Mouse (Mus musculus) Patski (cell line): ENCODE data around the gene Ndufa3. TPM values are rescaled to one million over a fixed set of nuclear protein-coding genes. Genes with fewer than 3 reads are reported as not detected.

ENCODE experiments used
- ATAC-seq: fragments of 100-300 bp; one replicate; pipeline ENCODE4 v1.8.0; 2021
- CTCF ChIA-PET: fragments of 350-600 bp; sonication (Branson Sonifier 250); formaldehyde crosslinking; loops from one replicate; lab custom pipeline; 2022; ENCODE audit warnings: inconsistent platforms; lab: Charles Lee
- POLR2A ChIA-PET: fragments of 350-600 bp; sonication (Branson Sonifier 250); formaldehyde crosslinking; loops from one replicate; lab custom pipeline; 2022; ENCODE audit warnings: antibody characterized with exemption, inconsistent platforms; lab: Charles Lee
- DNase-seq: peaks from one replicate; pipeline ENCODE4 v3.0.0-alpha.2; 2011; ENCODE audit warnings: low read depth, low spot score
- H3K27me3 ChIP-seq: fragments of 371-371 bp; one replicate; pipeline ENCODE4 v1.5.1; 2021
- CTCF ChIP-seq: fragments of 100-300 bp; IDR thresholded peaks from one replicate; pipeline ENCODE4 v1.5.1; 2021
- in situ Hi-C: fragments of 300-500 bp; cut with MboI; formaldehyde crosslinking; loops from 3 replicates; pipeline ENCODE4 v1.11.1; 2018; ENCODE audit warnings: low pct_unique_long_range_greater_than_20kb, mixed read lengths
- polyA plus RNA-seq: library from polyadenylated mRNA; unstranded; gene quantifications from one replicate; pipeline ENCODE4 v1.2.3, GENCODE M21; 2021

The Ndufa3 gene
- polyA plus RNA-seq, 1 experiment from 2014 or later, result 328 TPM

DNA sequence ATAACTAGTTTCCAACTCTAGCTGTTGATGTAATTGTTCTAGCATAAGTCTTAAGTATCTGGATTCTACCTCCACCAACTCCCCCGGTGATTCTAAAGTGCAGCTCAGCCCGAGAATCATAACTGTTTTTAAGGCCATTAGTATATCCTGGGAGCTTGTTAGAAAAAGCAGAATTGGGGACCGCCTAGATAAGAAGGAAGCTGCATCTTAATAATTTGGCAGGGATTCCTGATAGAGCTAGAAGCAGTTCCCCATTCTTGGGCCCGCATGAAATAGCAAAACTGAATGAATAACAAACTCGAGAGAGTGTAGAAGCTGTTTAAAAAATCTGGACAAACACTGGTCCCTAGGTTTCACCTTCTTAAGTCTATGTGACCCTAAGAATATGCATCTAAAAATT is 26.2 kb downstream of the Ndufa3 start:
- ChIA-PET CTCF (interaction anchor here (1.2 to 3.5 kb wide), 2 partner anchors 10 to 22 kb away, joined by 3 to 15 read pairs; partner anchors contain the start of gene Leng1), POLR2A (interaction anchor here (1.4 to 1.5 kb wide), 2 partner anchors 8 to 13 kb away, joined by 4 read pairs; partner anchors contain the start of genes Prpf31 and Tfpt)
- in situ Hi-C loops, result no loop called here
- DNase-seq, result no peak
- no peak for TF ChIP-seq CTCF
- ATAC-seq, result no peak
- no peaks in the 10 kb centered on the region for H3K27me3 ChIP-seq

DNA sequence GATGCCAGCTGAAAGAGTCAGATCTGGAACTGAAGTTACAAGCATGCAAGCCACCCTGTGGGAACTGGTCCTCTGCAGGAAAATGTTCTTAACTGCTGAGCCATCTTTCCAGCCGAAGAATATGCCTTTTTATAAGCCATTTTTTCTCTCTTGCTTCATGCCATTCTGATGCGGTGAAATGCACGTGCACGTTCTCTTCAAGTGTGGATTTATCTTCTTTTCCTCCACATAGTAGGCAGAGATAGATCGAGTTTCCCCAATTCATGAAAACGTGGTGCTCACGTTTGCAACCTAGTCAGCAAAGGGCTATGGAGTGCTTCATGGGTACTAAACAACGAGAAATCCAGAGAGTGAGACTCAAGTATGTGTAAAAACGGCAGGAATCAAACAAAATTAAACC is 26.7 kb downstream of the Ndufa3 start:
- TF ChIP-seq CTCF, result no peak
- POLR2A ChIA-PET, result interaction anchor here (1.4 to 1.9 kb wide), 3 partner anchors 9 to 20 kb away, joined by 4 to 10 read pairs (median 4); partner anchors contain the start of genes Prpf31 and Tfpt
- ATAC-seq, result no peak
- H3K27me3 ChIP-seq, result no peaks in the 10 kb centered on the region
- DNase-seq, result no peak
- in situ Hi-C loops, result no loop called here
- CTCF ChIA-PET, result interaction anchor here (1.2 to 3.5 kb wide), 3 partner anchors 10 to 22 kb away, joined by 3 to 15 read pairs (median 5); partner anchors contain the start of gene Leng1

DNA sequence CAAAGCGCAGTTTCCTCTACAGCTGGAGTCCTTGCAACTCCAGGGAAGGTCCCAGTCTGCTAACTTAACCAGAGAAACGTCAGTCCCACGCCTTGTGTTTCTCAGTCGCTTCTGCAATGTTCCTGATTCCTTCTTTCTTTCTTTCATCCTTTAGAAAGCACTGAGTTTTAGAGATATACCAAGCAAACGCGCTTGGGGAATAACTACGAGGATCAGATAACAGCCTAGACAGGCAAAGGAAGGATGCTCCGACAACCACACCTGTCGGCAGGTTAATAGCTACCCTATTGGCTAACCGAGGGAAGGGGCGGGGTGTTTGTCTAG is 27.1 kb downstream of the Ndufa3 start:
- ATAC-seq, result no peak
- DNase-seq, result no peak
- CTCF ChIA-PET, result interaction anchor here (0.8 to 3.5 kb wide), 3 partner anchors 11 to 21 kb away, joined by 3 to 15 read pairs (median 5); no protein-coding TSS in a partner anchor
- POLR2A ChIA-PET, result interaction anchor here (1.5 to 1.9 kb wide), 2 partner anchors 14 to 19 kb away, joined by 7 to 10 read pairs; no protein-coding TSS in a partner anchor
- in situ Hi-C loops, result no loop called here
- no peak for TF ChIP-seq CTCF
- no peaks in the 10 kb centered on the region for H3K27me3 ChIP-seq

DNA sequence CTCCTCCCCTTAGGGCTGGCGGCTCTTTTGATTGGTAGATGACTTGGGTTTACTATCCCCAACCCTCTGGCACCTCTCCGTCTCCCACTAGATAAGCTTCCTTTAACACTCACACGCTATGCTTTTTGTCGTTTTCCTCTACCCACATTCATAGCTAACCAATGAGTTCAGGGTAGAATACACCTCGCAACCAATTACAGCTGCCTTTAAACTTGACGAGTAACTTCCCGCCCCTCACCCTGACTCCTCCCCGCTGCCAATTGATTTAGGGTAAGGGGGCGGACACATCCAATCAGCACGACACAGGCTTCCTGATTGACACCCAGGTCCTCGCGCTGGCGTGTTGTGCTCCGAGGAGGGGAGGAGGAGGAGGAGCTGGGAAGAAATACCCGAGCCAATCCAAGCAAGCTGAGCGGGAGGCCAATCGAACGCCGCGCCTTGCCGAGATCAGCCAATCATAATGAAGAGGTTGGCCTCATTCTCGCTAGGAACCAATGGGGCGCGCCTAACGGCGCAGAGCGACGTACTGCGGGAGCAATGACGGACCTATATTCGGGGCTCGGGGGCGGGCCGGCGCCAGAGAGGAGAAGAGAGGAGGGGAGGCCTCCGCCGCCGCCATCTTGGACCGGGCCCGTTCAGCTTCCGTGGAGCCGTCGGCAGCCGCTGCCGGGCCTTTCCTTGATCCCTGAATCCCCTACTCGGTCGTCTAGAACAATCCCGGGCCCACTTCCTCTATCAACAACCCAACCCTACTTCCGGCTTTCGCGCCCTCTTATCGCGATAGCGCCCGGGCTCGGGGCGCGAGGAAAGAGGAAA is 27.7 kb downstream of the Ndufa3 start, which contains the start of gene Cnot3:
Cnot3 (plus strand) TSS at position 597 of the 816 bp plus-strand sequence.
- ChIA-PET CTCF (interaction anchor here (0.8 to 3.5 kb wide), 6 partner anchors 11 to 43 kb away, joined by 3 to 15 read pairs (median 4); partner anchors contain the start of gene Ndufa3), POLR2A (interaction anchor here (0.7 to 2.0 kb wide), 11 partner anchors 8 to 197 kb away, joined by 3 to 10 read pairs (median 5); partner anchors contain the start of genes Mboat7 and Tsen34)
- no peaks in the 10 kb centered on the region for H3K27me3 ChIP-seq
- in situ Hi-C loops, result no loop called here
- peak; percentile 98 for ATAC-seq
- peak; percentile 98 for DNase-seq
- no peak for TF ChIP-seq CTCF

DNA sequence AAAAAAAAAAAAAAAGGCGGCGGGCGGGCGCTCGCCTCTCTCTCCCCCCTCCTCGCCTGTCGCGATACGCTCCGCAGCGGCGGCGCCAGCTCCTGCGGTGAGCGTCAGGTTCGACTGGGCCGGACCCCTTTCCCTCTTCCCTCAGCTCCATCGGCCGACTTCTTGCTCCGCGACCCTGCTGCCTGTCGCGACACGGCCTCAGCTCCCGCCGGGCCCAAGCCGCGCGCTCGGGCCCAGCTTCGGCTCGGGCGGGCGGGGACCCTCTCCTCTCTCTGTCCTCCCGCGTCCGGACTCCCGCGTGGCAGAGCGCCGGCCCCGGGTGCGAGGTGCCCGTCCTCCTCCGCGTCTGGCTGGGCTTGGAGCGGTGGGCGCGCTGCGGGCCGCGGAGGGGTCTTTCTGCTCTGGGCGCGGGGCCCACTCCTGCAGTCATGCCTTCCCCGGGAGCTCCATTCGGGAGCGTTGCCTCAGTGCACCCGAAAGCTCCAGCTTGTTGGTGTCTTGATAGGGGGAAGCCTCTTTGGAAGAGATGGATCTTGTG is 28.4 kb downstream of the Ndufa3 start:
- ChIA-PET POLR2A (interaction anchor here (0.6 to 2.0 kb wide), 13 partner anchors 9 to 197 kb away, joined by 3 to 10 read pairs (median 4); partner anchors contain the start of genes Mboat7 and Tsen34), CTCF (interaction anchor here (0.8 to 3.5 kb wide), 5 partner anchors 12 to 44 kb away, joined by 3 to 15 read pairs (median 4); partner anchors contain the start of gene Ndufa3)
- TF ChIP-seq CTCF, result no peak
- no peaks in the 10 kb centered on the region for H3K27me3 ChIP-seq
- peak; percentile 13 for ATAC-seq
- in situ Hi-C loops, result no loop called here
- no peak for DNase-seq

DNA sequence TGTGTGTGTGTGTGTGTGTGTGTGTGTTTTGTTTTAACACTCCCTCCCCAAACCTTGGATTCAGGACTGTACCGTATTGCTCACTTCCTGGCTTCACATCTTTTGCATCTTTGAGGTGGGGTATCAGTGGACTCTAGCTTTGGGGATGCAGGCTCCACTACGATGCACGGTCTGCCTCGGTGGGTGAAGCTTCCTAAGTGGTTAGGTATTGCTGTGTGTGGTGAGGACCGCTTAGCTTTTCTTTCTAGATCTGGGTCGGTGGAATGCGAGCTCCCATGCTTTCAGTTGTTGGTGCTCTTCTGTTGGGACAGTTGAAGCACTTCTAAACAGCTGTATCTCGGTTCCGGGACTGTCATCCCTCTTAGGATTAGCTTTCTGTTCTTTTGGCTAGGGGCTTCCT is 29.0 kb downstream of the Ndufa3 start:
- DNase-seq (no peak), ATAC-seq (no peak)
- CTCF ChIA-PET, result interaction anchor here (0.8 to 1.2 kb wide), 2 partner anchors 17 to 30 kb away, joined by 3 to 4 read pairs; partner anchors contain the start of gene Ndufa3
- no peaks in the 10 kb centered on the region for H3K27me3 ChIP-seq
- POLR2A ChIA-PET, result interaction anchor here (0.6 to 2.0 kb wide), 4 partner anchors 9 to 49 kb away, joined by 3 to 6 read pairs (median 4); partner anchors contain the start of genes Mboat7 and Tsen34
- no peak for TF ChIP-seq CTCF
- in situ Hi-C loops, result no loop called here

DNA sequence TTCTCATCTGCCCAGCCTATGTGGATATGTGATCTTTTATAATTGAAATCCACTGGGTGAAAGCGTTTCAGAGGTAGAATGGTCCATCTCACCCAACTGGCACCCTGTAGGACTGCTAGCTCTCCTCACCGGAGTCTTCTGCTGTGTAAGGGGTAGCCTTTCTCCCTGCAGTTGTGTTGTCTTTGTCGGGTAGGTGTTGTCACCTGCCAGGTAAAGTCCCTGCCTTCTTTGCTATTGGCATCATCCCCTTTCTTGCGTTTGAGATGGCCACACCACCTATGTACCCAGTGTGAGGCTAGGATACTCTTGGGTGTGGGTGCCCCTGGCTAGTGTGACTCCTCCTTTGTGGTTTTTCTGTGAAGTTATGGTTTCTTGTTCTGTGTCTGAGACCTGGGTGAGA is 29.5 kb downstream of the Ndufa3 start:
- in situ Hi-C loops, result no loop called here
- no peak for TF ChIP-seq CTCF
- no peak for ATAC-seq
- ChIA-PET POLR2A (interaction anchor here (0.9 to 2.0 kb wide), 3 partner anchors 9 to 47 kb away, joined by 4 to 6 read pairs (median 5); partner anchors contain the start of genes Mboat7 and Tsen34), CTCF (no interaction called here)
- no peak for DNase-seq
- no peaks in the 10 kb centered on the region for H3K27me3 ChIP-seq

DNA sequence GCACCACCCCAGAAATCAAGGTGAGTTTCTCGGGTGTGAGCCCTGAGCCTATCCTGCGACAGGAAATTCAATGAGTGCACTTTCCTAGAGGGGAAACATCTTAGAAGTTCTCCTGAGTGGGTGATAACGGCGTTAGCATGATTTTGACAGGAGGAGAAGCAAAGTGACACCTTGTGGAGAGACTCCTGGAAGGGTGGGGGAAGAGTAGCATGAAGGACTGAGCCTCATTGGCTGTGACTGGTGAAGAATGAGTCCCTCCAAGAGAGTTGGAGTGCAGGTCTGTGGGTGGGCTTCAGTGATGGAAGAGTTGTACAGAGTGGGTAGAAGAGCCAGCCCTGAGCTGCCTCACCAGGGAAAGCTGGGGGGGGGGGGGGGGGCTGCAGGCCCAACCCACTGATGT is 39.8 kb downstream of the Ndufa3 start:
- in situ Hi-C loops, result no loop called here
- ATAC-seq, result no peak
- no peak for TF ChIP-seq CTCF
- H3K27me3 ChIP-seq, result no peaks in the 10 kb centered on the region
- POLR2A ChIA-PET, result no interaction called here
- DNase-seq, result no peak
- CTCF ChIA-PET, result interaction anchor here (2.2 kb wide), 1 partner anchor 18 kb away, joined by 6 read pairs; no protein-coding TSS in a partner anchor

DNA sequence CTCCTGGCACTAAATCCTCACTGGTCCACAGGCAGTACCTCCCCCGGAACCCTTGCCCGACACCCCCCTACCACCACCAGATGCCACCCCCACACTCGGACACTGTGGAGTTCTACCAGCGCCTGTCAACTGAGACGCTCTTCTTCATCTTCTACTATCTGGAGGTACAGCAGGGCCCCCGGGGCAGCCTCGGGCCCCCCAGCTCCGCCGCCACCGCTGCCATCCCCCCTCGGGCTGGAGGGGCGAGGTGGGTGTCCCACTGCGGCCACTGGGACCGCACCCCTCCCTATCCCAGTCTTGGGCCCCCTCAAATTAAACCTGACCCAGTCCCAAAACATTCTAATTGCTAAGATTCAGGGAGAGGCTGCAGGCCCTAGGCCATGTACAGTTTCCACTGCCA is 41.4 kb downstream of the Ndufa3 start:
- ATAC-seq, result no peak
- no peak for DNase-seq
- ChIA-PET POLR2A (interaction anchor here (1.2 to 1.6 kb wide), 3 partner anchors 12 to 35 kb away, joined by 3 to 7 read pairs (median 4); partner anchors contain the start of genes Cnot3 and Mboat7), CTCF (interaction anchor here (0.8 to 2.2 kb wide), 3 partner anchors 9 to 17 kb away, joined by 3 to 10 read pairs (median 6); no protein-coding TSS in a partner anchor)
- no peak for TF ChIP-seq CTCF
- in situ Hi-C loops, result no loop called here
- H3K27me3 ChIP-seq, result no peaks in the 10 kb centered on the region
